ENCODE assay signal across 17 mouse cellular contexts in the genomic region with DNA sequence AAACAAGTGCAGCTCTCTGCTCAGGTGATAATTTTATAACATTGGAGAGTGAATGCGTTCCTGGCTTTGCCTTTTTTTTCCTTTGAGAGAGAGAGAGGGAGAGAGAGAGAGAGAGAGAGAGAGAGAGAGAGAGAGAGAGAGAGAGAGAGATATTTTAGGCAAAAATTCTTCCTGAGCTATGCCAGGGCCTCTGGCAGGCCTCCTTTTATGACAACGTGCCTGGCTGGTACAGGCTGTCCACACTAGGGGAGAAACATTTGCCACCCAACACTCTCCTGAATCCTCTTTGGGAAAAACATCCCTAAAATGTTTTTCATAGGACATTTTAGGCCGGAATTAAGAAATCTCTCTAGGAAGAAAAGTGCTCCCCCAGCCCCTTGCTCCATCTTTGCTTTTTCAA. TPM values are rescaled to one million over a fixed set of nuclear protein-coding genes. Genes with fewer than 3 reads are reported as not detected.
"Had no signal": no experiment of that assay in that cellular context is flagged by ENCODE, and none has a peak within 500 bp of the region (broad histone marks: within the 10 kb centered on the region; RNA-seq: fewer than 3 reads in every experiment).

No protein-coding gene starts in this region.

- H3K36me3 ChIP-seq: neural tube, embryonic 13.5 days; neural tube, embryonic 15.5 days; stomach, embryonic 15.5 days had no signal

- H3K27me3 ChIP-seq: neural tube, embryonic 13.5 days; neural tube, embryonic 15.5 days; stomach, embryonic 15.5 days had no signal

- H3K27ac ChIP-seq: neural tube, embryonic 13.5 days; neural tube, embryonic 15.5 days; stomach, embryonic 15.5 days; stomach, postnatal 0 days had no signal

- H3K9me3 ChIP-seq: neural tube, embryonic 15.5 days; stomach, embryonic 15.5 days had no signal

- H3K4me2 ChIP-seq: neural tube, embryonic 13.5 days; neural tube, embryonic 15.5 days; stomach, embryonic 15.5 days had no signal

- H3K4me3 ChIP-seq: neural tube, embryonic 13.5 days; neural tube, embryonic 15.5 days; stomach, embryonic 15.5 days had no signal

- H3K4me1 ChIP-seq: neural tube, embryonic 13.5 days; neural tube, embryonic 15.5 days; stomach, embryonic 15.5 days had no signal

- H3K9ac ChIP-seq: neural tube, embryonic 13.5 days; neural tube, embryonic 15.5 days; stomach, embryonic 15.5 days had no signal

- DNase-seq: retina, postnatal 1 day; right cerebral cortex, adult 18-20 months; right cerebral cortex, postnatal 14 days; right cerebral cortex, postnatal 25 days; right cerebral cortex, postnatal 4 days; spleen, adult 18-20 months; thymus, adult 18-20 months; thymus, adult 2 months; thymus, postnatal 14 days; thymus, postnatal 25 days; thymus, postnatal 36 days; thymus, postnatal 4 days had no signal

RNA-seq across cellular contexts. Expression of a gene that starts 51.4 kb away (rescaled TPM):
- total RNA-seq: neutrophil, adult 5-6 weeks had no signal
